Mouse (Mus musculus) frontal cortex, adult (tissue): ENCODE measurements at regions not wholly inside any gene's neighbourhood (a gene's known extent, or its start where the extent isn't known, plus 50 kb on each side); places are given as distances from the start of the nearest gene placed in this dataset.

Experiments
- ATAC-seq: cut with Nextera tagmentation; 2 replicates; pipeline ENCODE4 v1.9.2; 2017; ENCODE audit warnings: mild to moderate bottlenecking, moderate library complexity, mixed read lengths; ENCODE audit not compliant: low TSS enrichment

DNA sequence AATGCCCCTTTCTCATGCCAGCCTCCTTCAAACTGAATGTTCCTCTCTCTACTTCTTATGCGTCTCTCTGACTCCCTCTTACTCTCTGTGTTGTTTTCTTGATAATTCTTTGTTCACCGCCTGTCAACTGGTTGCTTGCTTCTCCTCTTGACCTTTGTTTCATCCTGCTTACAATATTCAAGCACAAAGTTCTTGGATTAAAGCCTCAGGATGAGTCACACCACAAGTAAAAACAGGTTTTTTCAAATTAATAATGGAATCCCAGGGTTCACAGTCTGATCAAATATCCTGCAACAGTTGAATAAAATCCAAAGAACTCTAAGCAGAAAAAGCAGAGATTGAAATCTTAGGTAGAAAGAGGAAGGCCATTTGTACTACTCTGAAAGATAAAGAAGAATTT is 285.9 kb upstream of the Cxadr start:
- ATAC-seq: no peak

DNA sequence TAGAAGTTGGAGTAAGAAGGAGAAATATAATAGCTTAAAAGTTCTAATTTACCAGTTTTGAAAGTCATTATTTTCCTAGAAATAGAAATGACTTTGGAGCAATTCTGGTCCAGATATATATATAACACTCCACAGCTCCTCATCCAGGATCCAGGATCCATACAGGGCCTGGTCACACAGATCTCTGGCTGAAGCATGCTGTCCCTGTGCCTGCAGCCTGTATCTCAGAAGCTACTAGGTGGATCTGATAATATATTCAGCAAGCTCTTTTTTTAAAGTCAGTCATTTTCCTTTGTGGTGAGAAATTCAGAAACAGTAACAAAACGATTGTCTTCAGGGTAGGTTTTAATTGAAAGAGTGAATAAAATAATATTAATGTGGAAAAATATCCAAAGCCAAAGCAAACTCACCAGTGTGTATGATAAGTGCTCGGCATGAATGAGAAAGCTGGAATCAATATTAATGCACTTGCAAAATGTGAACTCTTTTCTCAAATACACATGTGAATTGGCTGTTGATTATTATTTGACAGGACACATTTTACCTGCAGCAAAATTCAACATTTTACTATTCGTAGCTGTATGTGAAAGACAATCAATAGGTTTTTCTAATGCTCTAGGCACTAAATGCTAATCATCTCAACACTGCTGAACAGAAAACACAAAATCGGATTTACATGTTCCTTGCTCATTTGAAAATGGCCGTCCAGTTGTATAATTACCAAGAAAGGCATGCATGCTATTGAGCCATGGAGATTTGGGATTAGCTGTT is 288.1 kb upstream of the Cxadr start:
- ATAC-seq: no peak

DNA sequence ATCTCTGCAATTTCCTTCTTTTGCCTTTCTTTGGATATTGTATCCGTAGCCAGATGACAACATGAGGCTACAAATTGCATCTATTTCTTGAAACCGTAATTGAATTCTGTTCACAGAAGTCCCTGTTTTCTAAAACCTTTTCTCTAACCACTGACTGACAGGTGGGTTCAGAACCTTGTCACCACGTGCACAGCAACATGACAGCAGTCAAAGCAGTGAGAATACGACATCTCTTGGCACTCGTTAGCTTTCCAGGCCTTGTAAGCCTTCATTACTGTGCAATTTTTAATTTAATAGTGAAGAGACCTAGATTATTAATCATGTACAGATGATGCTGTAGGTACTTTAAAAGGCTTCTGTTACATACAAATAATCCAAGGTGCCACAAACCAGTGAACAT is 297.3 kb upstream of the Cxadr start:
- no peak for ATAC-seq

DNA sequence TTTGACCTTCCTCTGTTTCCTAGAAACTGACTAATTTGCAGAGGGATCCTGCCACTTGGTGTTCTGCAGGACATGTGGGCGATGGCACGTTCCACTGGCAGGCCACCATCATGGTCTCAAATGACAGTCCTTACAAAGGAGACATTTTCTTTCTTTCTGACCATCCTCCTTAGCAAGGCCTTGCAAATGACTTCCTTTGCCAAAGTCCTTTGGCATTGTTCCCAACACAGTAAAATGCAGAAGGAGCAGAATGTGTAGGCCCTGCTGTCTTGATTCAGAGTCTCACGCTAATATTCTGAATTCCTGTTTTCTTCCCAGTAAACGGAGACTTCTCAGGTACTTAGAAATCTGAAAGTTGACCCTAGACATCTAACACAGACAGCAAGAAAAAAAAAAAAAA is 308.3 kb upstream of the Cxadr start:
- no peak for ATAC-seq

DNA sequence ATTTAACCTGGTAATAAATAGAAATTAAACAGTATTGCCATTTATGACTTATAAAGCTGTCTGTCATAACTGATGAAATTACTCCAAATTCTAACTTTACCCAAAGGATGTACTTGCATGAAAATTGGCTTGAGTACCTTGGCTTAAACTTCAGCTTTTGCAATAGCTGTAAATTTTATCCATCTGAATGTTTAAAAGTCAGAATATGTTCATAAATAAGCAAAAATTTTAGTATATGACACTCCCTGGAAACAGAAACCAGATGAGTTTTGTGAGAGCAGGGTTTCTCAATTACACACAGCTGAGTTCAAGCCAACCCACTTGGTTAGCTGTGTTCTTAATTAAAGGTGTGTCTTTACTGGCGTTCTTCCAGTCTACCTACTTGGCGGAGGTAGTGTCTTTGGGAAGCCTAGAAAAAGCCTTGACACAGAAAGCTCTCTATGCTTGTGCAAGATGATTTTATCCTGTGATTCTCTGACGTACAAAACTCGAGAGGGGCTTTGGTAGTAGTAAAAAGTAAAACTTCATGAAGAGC is 311.4 kb upstream of the Cxadr start:
- ATAC-seq: no peak

DNA sequence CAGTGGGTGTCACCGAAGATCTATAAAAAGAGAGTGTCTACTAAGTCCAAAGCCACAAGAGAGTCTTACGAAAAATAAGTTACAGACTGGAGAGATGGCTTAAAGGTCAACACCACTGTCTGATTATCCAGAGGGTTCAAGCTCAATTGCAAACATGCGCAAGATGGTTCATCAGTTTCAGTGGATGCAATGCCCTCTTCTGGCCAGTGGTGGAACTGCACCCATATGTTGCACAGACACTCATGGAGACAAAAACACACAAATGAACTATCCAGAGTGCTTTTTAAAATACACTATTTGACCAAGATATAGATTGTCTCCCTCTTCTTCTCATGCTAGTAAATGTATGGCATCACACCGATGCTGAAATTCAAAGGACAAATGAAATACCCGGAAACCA is 312.1 kb upstream of the Cxadr start:
- ATAC-seq: no peak

DNA sequence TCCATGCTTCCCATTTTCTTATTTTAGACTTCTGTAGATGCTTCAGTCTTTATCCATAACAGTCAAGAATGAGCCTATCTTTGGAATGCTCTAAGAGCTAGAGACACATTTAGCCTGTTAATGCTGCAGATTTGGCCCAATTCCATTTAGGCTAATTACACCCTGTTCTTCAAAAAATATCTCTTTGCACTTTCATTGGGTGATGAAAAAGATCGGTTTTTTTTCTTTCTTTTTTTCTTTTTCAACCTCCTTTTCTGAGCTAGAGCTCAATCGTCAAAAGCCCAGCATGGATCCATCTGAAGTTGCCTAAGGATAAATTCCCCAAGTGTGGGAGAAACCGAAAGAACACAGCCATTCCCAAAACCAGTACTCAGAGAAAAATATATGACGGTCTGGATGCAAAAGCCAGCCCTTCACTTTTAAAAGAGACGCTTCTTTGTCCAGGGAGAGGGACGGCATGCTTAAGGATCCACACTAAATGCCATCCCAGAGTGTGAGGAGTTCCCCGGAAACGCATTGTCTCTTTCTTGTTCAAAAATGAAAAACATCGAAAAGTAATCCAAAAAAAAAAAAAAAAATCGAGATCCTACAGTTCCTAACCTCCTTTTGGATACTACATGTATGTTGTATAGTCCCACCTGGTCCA is 314.3 kb upstream of the Cxadr start:
- peak; percentile 78 for ATAC-seq

DNA sequence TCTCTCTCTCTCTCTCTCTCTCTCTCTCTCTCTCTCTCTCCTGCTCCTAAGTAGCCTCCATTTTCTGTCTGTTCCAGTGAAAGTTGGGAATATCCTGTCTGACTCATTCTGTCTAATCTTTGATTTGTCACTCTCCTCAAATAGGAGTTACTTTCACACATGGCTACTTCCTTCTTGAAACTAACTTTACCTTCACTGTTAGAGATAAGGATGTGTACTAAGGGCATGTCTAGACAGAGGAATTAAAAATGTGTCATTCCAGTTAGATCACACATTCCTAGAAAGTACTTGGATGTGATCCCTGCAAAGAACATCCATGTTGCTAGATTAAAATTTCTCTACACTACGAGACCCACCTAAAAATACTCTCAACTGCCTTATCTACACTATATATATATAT is 346.9 kb upstream of the Gm11146 start:
- ATAC-seq: no peak

DNA sequence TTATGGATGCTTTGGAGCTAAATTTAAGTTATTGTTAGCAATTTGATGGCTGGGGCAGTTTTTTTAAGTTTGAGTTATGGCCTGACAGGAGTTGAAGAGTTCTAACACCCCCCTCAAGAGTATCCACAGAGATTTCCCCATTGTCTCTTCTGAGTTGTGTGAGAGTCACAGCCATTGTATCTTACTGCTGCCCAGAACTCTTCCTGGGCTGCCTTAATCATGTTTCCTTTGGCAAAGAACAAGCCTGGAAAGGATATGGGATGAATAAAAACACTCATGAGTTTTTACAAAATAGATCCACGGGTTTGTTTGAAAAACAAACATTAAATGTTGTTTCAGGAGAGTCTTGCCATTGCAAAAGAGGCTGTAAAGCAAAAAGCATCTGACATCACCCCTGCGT is 343.5 kb upstream of the Gm11146 start:
- no peak for ATAC-seq

DNA sequence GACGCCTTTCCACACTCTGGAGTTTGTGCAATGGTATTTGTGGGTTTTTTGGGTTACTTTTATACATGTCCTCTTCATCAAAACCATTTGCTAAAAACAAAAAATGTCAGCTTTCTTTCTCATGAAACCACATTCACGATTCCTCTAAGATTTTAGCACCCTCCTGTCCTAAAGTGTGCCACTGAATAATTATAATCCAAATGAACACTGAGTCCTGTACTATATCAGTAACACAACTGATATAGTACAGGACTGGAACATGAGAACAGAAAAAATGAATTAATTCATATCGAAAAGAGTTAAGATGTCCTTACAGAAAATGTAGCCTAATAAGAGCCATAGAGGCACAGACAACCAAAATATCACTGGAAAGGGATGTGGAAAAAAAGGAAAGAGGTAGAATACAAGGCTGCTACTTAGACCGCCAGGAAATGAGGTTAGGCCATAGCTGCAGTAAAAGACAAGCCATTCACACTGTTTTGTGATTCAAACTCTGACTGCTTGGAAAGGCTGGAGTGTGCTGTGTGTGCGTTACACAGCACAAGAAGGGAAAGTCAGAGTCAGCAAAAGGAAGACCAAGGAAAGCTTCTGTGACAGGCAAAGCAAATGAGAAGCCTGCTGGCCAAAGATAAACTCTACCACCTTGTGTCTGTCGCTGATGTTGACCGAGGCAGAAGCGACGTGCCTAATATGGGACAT is 329.3 kb upstream of the Gm11146 start:
- ATAC-seq: peak; percentile 95

DNA sequence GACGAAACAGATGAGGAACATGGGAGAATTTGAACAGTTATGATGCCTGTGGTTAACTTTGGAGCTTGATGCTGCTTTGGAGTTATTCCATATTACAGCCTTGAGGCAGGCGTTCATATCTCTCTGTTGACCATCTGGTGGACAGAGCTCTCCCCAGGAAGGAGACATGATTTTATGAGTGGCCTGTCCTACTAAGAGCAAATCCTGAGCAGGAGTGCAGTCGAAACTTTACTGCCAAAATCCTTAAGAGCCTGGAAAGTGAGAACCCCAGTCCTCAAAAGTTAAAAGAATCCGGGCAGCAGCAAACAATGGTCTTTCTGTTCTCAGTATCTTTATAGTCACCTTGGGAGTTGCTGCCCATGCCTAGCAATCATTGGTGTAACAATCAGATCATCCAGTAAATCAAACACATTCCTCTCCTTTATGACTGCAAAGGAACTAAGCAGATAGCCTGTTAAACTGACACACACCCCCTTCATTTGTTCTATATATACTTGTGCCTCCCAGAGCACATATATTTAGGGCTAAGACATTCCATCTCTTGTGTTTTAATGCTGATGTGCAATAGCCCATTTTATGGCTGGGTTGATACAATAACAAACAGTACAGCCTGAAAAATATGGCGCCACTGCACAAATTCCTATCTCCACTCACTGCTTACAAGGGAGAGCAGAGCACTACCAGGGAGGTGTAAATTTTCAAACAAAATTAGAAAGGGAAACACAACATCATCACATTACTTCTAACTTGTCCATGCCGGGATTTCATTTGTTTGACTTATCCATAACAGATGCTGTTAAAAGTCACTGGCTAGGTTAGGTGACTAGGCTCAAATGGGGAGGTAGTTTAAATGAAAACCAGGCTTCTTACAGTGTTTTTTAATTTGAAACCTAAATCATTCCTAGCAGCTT is 312.5 kb upstream of the Gm11146 start:
- ATAC-seq: no peak

DNA sequence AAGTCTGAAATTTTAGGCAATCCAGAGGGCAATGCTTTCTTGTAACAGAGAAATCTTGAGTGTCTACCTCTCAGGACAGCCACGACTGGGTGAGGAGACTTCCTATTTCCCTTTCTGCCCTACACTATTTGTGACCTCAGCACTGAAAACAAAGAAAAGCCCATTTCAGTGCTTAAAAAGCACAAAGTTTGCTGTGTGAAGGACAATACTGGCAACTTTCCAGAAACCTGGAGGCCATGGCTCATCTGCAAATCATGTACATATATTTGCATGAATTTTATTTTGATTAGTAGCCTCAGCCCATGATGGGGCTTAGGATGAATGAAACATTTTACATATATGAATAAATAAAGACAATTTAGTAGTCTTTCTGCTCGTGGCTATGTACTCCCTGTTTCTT is 292.4 kb upstream of the Gm11146 start:
- no peak for ATAC-seq

DNA sequence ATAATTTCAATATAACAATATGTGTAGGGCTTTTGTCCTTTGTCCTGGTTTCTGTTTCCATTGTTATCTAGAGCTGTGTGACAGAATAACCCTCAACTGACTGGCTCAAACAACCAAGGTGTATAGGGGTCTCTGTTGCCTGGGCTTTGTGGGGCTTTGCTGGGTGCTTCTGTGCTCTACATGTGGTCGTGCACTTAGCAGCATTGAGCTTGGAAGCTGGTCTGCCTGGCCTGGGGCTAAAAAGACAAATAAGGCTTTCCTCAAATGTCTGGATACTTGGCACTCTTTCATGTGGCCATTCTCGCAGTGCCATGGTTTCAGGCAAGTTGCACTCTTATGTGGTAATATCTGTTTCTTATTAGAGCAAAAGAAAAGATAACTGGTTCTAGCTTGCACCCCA is 291.8 kb upstream of the Gm11146 start:
- ATAC-seq: no peak

DNA sequence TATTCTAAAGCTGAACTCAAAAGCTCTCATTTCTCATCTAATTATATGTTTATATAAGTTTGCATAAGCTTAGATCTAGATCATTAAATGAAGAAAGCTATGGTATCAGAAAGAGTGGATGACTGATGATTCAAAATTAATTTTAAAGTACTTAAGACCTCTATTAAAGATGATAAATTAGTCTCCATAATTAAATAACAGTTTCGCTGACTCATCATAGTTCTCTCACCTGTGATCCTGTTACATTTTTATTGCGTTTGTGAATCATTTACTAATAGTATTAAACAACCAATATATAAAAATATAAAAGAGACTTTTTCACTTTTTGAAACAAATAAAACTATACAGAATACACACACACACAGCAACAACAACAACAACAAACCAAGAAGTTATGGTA is 290.8 kb upstream of the Gm11146 start:
- ATAC-seq: no peak

DNA sequence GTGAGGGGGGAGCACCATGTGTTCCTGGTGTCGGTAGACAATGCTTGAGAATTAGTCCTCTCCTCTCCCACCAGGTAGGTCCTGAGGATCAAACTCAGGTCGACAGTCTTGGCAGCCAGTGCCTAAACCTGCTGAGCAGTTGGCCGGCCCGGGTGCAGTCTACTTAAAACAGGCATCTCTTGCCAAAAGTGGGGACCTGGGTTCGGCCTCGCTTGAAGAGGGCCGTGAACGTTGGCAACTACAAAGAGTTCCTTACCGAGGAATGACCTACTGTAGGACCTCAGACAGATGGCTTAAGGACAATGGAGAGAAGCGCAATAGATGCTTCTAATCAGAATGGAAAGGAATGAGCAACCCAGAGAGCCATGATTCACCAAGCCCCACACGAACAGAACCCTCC is 287.5 kb upstream of the Gm11146 start:
- ATAC-seq: no peak

DNA sequence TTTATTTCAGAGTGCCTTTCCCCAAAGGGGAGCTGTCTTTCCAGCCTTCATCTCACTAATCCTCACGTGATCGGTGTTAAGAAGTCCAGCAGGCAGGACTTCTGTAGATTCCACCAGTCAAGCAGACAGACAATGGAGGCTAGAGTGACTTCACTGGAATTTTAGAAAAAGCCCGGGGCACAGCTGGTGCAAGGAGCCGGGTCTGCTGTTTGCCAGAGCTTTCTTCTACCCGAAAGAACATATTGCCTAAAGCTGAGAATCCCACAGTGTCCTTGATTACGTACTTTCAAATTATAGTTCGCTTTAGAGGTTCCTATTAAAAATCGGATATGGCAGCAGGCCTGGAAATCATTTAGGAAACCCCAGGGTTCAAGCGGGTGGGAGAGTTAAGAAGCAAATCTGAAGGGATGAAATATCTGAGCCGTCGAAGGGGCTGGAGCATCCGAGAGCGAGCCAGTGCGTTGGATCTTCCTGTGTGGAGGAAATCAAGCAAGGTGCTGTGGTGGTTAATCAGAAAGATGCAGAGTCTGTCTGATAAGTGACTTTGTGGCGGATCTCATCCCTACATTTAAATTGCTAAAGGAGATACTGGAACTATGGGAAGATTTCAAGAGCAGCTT is 283.3 kb upstream of the Gm11146 start:
- peak; percentile 65 for ATAC-seq

DNA sequence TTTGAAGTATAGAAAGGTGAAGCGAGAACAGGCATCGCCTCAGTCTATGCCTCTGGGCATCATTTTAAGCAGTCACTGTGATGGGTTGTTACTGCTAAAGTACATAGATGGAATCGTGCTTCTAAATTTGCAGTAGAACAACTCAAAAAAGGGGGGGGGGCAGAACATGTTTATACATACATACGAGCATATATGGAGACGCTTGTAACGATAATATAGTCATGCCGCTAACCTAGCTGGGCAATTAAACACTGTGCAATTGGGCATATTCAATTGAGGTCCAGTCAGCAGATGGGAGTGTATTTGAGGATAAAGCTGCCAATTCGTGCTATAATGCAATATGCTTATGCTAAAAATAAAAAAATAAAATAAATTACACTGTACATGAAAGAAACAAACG is 282.6 kb upstream of the Gm11146 start:
- no peak for ATAC-seq

DNA sequence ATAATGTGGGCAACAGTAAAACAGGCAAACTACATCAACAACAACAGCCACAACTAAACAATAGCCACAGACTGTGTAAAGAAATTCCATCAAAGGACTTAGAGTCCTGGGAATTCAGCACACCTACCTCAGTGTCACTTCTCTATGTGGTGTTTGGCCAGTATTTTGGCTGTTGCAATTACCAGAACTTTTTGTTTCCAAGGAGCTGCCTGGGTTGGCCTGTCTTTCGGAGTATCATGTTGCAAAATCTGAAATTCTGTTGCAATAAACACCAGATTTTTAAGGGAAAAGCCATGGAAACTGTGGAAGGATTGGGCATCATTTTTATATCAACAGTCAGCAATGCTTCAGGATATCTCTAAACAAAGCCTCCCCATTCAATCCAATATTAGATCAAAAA is 275.1 kb upstream of the Gm11146 start:
- ATAC-seq: no peak

DNA sequence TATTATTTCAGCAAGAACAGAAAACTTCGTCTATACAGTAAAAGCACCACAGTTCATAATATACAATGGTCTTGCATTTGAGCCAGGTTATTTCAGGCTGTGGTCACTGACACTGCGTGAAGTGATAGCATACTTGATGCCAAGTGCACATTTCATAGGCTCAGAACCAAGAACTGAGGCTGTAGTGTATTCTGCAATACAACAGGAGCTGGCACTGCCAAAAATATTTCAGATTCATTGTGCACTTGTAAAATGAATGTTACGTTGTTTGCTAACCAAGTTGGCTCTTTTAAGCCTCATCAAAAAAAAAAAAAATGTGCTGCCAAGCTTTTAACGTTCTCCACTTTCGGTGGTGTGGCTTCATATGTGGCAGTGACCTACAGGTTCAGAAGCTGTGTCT is 261.4 kb upstream of the Gm11146 start:
- ATAC-seq: no peak

DNA sequence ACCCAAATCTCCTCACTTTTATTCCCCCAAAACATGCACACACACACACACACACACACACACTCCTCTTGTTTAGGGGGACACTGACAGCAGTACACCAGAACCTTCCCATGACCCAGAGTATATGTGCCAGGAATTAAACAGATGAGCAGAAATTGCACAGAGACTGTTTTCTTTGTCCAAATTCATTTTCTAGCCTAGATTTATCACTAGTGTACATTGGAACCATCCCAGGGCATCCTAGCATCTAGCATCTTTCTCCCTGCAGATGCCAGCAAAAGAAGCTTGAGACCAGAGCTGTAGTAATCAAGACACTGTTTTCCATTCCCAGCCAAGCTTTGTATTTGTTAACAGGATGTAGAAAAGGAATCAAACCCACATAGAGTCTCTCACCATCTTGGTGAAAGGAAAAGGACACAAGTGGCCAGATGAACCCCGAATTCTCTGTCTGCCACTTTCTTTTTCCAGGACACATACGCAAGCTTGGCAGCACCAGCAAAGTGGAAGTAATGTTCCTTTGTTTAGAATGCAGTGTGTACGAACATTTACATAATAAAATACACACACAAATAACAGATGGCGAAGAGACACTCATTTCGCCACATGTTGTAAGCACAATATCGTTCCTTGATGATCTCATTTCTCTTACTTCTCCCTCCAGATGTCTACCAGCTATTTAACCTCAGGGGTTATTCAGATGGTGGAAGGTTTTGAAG is 250.3 kb upstream of the Gm11146 start:
- ATAC-seq: peak; percentile 64; the same call in 1 of the 2 replicates
